Mouse (Mus musculus) kidney, adult 2 months (tissue): ENCODE results near the gene Krt24. TPM values are rescaled to one million over a fixed set of nuclear protein-coding genes. Genes with fewer than 3 reads are reported as not detected.
A peak's percentile ranks its signal among the peaks of the same experiment; 100 is the strongest.

Source experiments
- DNase-seq: peaks from one replicate; pipeline ENCODE4 v3.0.0; 2021
- H3K27ac ChIP-seq: fragments of 200-500 bp; 2 replicates; pipeline ENCODE4 v1.5.1; 2012; ENCODE audit warnings: low read depth, low read length, control low read depth, inconsistent platforms; ENCODE audit not compliant: insufficient read depth
- H3K27me3 ChIP-seq: fragments of 200-500 bp; replicated peaks from 2 replicates; pipeline ENCODE4 v1.6.1; 2012; ENCODE audit warnings: mild to moderate bottlenecking, moderate library complexity, low read length, inconsistent platforms; ENCODE audit not compliant: control insufficient read depth, insufficient read depth
- H3K36me3 ChIP-seq: fragments of 200-500 bp; 2 replicates; pipeline ENCODE4 v1.6.1; 2012; ENCODE audit warnings: mild to moderate bottlenecking, moderate library complexity, low read length, inconsistent platforms; ENCODE audit not compliant: control insufficient read depth, insufficient read depth
- H3K4me1 ChIP-seq: fragments of 200-500 bp; 2 replicates; pipeline ENCODE4 v1.6.1; 2011; ENCODE audit warnings: low read length; ENCODE audit not compliant: control insufficient read depth, insufficient read depth
- H3K4me3 ChIP-seq: fragments of 200-500 bp; 2 replicates; pipeline ENCODE4 v1.5.1; 2011; ENCODE audit warnings: mild to moderate bottlenecking, low read depth, low read length, control low read depth; ENCODE audit not compliant: insufficient read depth
- CTCF ChIP-seq: fragments of 200-500 bp; conservative IDR thresholded peaks from 2 replicates; pipeline ENCODE4 v1.5.1; 2011; ENCODE audit warnings: low read depth, mild to moderate bottlenecking, control low read depth, low read length, moderate library complexity, mixed read lengths; ENCODE audit not compliant: insufficient read depth, insufficient read length
- POLR2A ChIP-seq: fragments of 200-500 bp; IDR thresholded peaks from one replicate; pipeline ENCODE4 v1.6.1; 2011; ENCODE audit warnings: low read depth, low read length, control low read depth
- WGBS: fragments of 180-500 bp; shearing (Covaris S2); methylation state at CpG from one replicate; pipeline ENCODE4 v1.1.7; 2018; 5-methylcytosine and 5-hydroxymethylcytosine counted together
- polyA plus RNA-seq: library from polyadenylated mRNA; depleted of rRNA; stranded (reverse); fragments of >200 nt; gene quantifications from 2 replicates; pipeline ENCODE4 v1.2.3, GENCODE M21; 2012; rRNA removed

Krt24 gene
- polyA plus RNA-seq, 1 experiment: not detected

- TF ChIP-seq CTCF (no peak), POLR2A (no peak)
- peak; percentile 5 for DNase-seq
- Histone ChIP-seq H3K4me1 (0 out of 2 replicates have a peak, but pooled peaks cover 4% of the 10 kb centered on the region), H3K4me3 (peak within 1 kb of the TSS; percentile 44), H3K36me3 (no peaks in the 10 kb centered on the region), H3K27me3 (no peaks in the 10 kb centered on the region), H3K27ac (no peak within 1 kb of the TSS)
- 5% methylated on average over 17 of the region's 17 CpGs for WGBS
These were observed 41.2 kb downstream of the Krt24 start, which contains the start of gene Krt222 for GRCm38 (mm10) chr11:99243820-99244374. TSS of gene Krt222 (minus strand) at chr11:99244085.

- no peaks in the 10 kb centered on the region for H3K27me3 ChIP-seq
- H3K4me3 ChIP-seq: peak overlapping the region; percentile 44
- no peak for DNase-seq
- WGBS: 38% methylated on average over 3 of the region's 3 CpGs
- H3K27ac ChIP-seq: no peak overlapping the region
- no peaks in the 10 kb centered on the region for H3K36me3 ChIP-seq
- 0 out of 2 replicates have a peak, but pooled peaks cover 4% of the 10 kb centered on the region for H3K4me1 ChIP-seq
- TF ChIP-seq POLR2A (no peak), CTCF (no peak)
These were observed 41.8 kb downstream of the Krt24 start for GRCm38 (mm10) chr11:99243200-99243819.

GRCm38 (mm10) chr11:99242056-99242455, 43.0 kb downstream of the Krt24 start:
- no peak for DNase-seq
- H3K4me1 ChIP-seq: 0 out of 2 replicates have a peak, but pooled peaks cover 4% of the 10 kb centered on the region
- H3K4me3 ChIP-seq: no peak overlapping the region
- H3K36me3 ChIP-seq: no peaks in the 10 kb centered on the region
- no peak for TF ChIP-seq CTCF
- no peak for TF ChIP-seq POLR2A
- H3K27me3 ChIP-seq: no peaks in the 10 kb centered on the region
- 84% methylated on average over 5 of the region's 5 CpGs for WGBS
- H3K27ac ChIP-seq: no peak overlapping the region

GRCm38 (mm10) chr11:99238468-99238867, 46.6 kb downstream of the Krt24 start:
- H3K27me3 ChIP-seq: no peaks in the 10 kb centered on the region
- TF ChIP-seq CTCF: no peak
- no peak for TF ChIP-seq POLR2A
- DNase-seq: no peak
- H3K27ac ChIP-seq: no peak overlapping the region
- H3K36me3 ChIP-seq: no peaks in the 10 kb centered on the region
- H3K4me3 ChIP-seq: no peak overlapping the region
- 56% methylated on average over 14 of the region's 14 CpGs for WGBS
- no peaks in the 10 kb centered on the region for H3K4me1 ChIP-seq

GRCm38 (mm10) chr11:99231049-99231816, 53.8 kb downstream of the Krt24 start:
- no peaks in the 10 kb centered on the region for H3K4me1 ChIP-seq
- no peaks in the 10 kb centered on the region for H3K27me3 ChIP-seq
- peak overlapping the region; percentile 99 for H3K4me3 ChIP-seq
- H3K27ac ChIP-seq: no peak overlapping the region
- no peaks in the 10 kb centered on the region for H3K36me3 ChIP-seq
- TF ChIP-seq POLR2A (no peak), CTCF (no peak)
- 25% methylated on average over 15 of the region's 15 CpGs for WGBS
- no peak for DNase-seq

- H3K36me3 ChIP-seq: no peaks in the 10 kb centered on the region
- peak within 1 kb of the TSS; percentile 99 for H3K4me3 ChIP-seq
- under 1% methylated on average over 87 of the region's 87 CpGs for WGBS
- H3K27me3 ChIP-seq: no peaks in the 10 kb centered on the region
- H3K4me1 ChIP-seq: no peaks in the 10 kb centered on the region
- TF ChIP-seq CTCF: no peak
- TF ChIP-seq POLR2A: no peak
- peak; percentile 85 for DNase-seq
- peak within 1 kb of the TSS; percentile 81 for H3K27ac ChIP-seq
These were observed 54.6 kb downstream of the Krt24 start, which contains the start of gene Smarce1 for GRCm38 (mm10) chr11:99230261-99231048. TSS of gene Smarce1 (minus strand) at chr11:99231017.

Other genes starting within 250 kb of the Krt24 start
- gene Igfbp4, start 244.0 kb downstream of the Krt24 start, polyA plus RNA-seq: 1,142 and 1,152 TPM in 2 replicates
- gene Tns4, start 196.0 kb downstream of the Krt24 start, polyA plus RNA-seq: 0.86 and 1.8 TPM in 2 replicates
- gene Ccr7, start 130.2 kb downstream of the Krt24 start, polyA plus RNA-seq: 1.1 and 11.2 TPM in 2 replicates
- gene Smarce1, start 54.2 kb downstream of the Krt24 start, polyA plus RNA-seq: 16.6 and 18.6 TPM in 2 replicates
- gene Krt222, start 41.2 kb downstream of the Krt24 start, polyA plus RNA-seq: 0.42 and 0.47 TPM in 2 replicates
- 0.03 TPM in 1 of 2 replicates, not detected in the other for gene Krt25, start 37.7 kb upstream of the Krt24 start, polyA plus RNA-seq
- not detected in 2 replicates for gene Krt26, start 52.7 kb upstream of the Krt24 start, polyA plus RNA-seq
- not detected in 2 replicates for gene Krt27, start 65.8 kb upstream of the Krt24 start, polyA plus RNA-seq
- gene Krt28, start 89.6 kb upstream of the Krt24 start, polyA plus RNA-seq: 0.05 TPM in 1 of 2 replicates, not detected in the other
- 2.4 and 3.1 TPM in 2 replicates for gene Krt10, start 104.1 kb upstream of the Krt24 start, polyA plus RNA-seq
- gene Krt12, start 137.0 kb upstream of the Krt24 start, polyA plus RNA-seq: not detected in 2 replicates
- gene Krt20, start 152.9 kb upstream of the Krt24 start, polyA plus RNA-seq: 0.13 and 0.23 TPM in 2 replicates
- gene Krt23, start 207.9 kb upstream of the Krt24 start, polyA plus RNA-seq: 2.7 and 3.5 TPM in 2 replicates
- gene Krt39, start 236.1 kb upstream of the Krt24 start, polyA plus RNA-seq: not detected in 2 replicates